Mouse (Mus musculus) small intestine, adult 2 months (tissue): Measurements from ENCODE around the gene Fancc. TPM values are rescaled to one million over a fixed set of nuclear protein-coding genes. Genes with fewer than 3 reads are reported as not detected.
"Not testable (repeated sequence)": the region's sequence is repeated elsewhere in the genome, so short reads cannot be mapped to it uniquely, and the experiment has no call there.

ENCODE experiments used
- H3K27ac ChIP-seq: fragments of 200-500 bp; 2 replicates; pipeline ENCODE4 v1.5.1; 2012; ENCODE audit warnings: low read depth, low read length, control low read depth, inconsistent platforms; ENCODE audit not compliant: insufficient read depth
- H3K27me3 ChIP-seq: fragments of 200-500 bp; 2 replicates; pipeline ENCODE4 v1.6.1; 2012; ENCODE audit warnings: mild to moderate bottlenecking, moderate library complexity, low read length, inconsistent platforms; ENCODE audit not compliant: control insufficient read depth, insufficient read depth
- H3K36me3 ChIP-seq: fragments of 200-500 bp; 2 replicates; pipeline ENCODE4 v1.6.1; 2012; ENCODE audit warnings: mild to moderate bottlenecking, low read length, control low read depth, inconsistent platforms; ENCODE audit not compliant: control insufficient read depth, insufficient read depth
- H3K4me1 ChIP-seq: fragments of 200-500 bp; 2 replicates; pipeline ENCODE4 v1.6.1; 2012; ENCODE audit warnings: low read length, inconsistent platforms, mixed read lengths; ENCODE audit not compliant: control insufficient read depth, insufficient read depth, insufficient read length
- H3K4me3 ChIP-seq: fragments of 200-500 bp; 2 replicates; pipeline ENCODE4 v1.5.1; 2012; ENCODE audit warnings: low read depth, mild to moderate bottlenecking, control low read depth, inconsistent platforms, low read length, moderate library complexity
- CTCF ChIP-seq: fragments of 200-500 bp; IDR thresholded peaks from 2 replicates; pipeline ENCODE4 v1.5.1; 2012; ENCODE audit warnings: low read depth, mild to moderate bottlenecking, control low read depth, inconsistent platforms, low read length, moderate library complexity, mixed read lengths; ENCODE audit not compliant: insufficient replicate concordance, insufficient read length; ENCODE audit errors: extremely low read depth
- POLR2A ChIP-seq: fragments of 200-500 bp; IDR thresholded peaks from 2 replicates; pipeline ENCODE4 v1.6.1; 2012; ENCODE audit warnings: low read depth, mild to moderate bottlenecking, control low read depth, inconsistent platforms, low read length, moderate library complexity
- WGBS: fragments of 180-500 bp; shearing (Covaris S2); methylation state at CpG from one replicate; pipeline ENCODE4 v1.1.7; 2018; 5-methylcytosine and 5-hydroxymethylcytosine counted together
- polyA plus RNA-seq: library from polyadenylated mRNA; depleted of rRNA; stranded (reverse); fragments of >200 nt; gene quantifications from 2 replicates; pipeline ENCODE4 v1.2.3, GENCODE M21; 2012

Fancc gene
- polyA plus RNA-seq, 1 experiment = 3.9 TPM

- TF ChIP-seq POLR2A (no peak), CTCF (no peak)
- WGBS = 55% methylated on average over 9 of the region's 9 CpGs
- Histone ChIP-seq H3K27ac (0 out of 2 replicates have a peak overlapping the region, but pooled peaks have one; percentile 9), H3K4me1 (peaks cover 15% of the 10 kb centered on the region; the same call in 1 of the 2 replicates), H3K4me3 (no peak overlapping the region), H3K36me3 (no peaks in the 10 kb centered on the region), H3K27me3 (no peaks in the 10 kb centered on the region)
Observed at GRCm38 (mm10) chr13:63323286-63324075, 173.6 kb downstream of the Fancc start.

DNA sequence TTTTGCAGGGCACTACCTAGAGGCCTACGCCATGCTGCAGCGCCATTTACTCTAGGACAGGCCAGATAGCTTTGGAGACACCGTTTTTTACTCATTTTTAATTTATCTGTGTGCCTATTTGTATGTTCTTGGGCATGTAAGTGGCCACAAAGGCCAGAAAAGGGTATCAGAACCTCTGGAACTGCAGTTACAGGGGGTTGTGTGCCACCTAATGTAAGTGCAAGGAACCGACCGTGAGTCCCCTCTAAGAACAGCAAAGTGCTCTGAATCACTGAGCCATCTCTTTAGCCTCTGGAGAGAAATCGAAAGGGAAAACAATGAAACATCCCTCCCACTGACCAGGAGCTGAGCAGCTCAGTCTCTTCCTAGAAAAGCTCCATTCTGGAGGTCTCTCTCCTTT lies 174.3 kb downstream of the Fancc start:
- no peak overlapping the region for H3K4me3 ChIP-seq
- no peaks in the 10 kb centered on the region for H3K27me3 ChIP-seq
- H3K27ac ChIP-seq = 0 out of 2 replicates have a peak overlapping the region, but pooled peaks have one; percentile 9
- TF ChIP-seq POLR2A = no peak
- no peak for TF ChIP-seq CTCF
- H3K4me1 ChIP-seq = peaks cover 15% of the 10 kb centered on the region; the same call in 1 of the 2 replicates
- 92% methylated on average over 6 of the region's 6 CpGs for WGBS
- no peaks in the 10 kb centered on the region for H3K36me3 ChIP-seq

- TF ChIP-seq POLR2A = no peak
- no peak for TF ChIP-seq CTCF
- peaks cover 15% of the 10 kb centered on the region; the same call in 1 of the 2 replicates for H3K4me1 ChIP-seq
- no peaks in the 10 kb centered on the region; the same call in 1 of the 2 replicates for H3K36me3 ChIP-seq
- WGBS = 86% methylated on average over 5 of the region's 5 CpGs
- no peak overlapping the region for H3K27ac ChIP-seq
- no peak overlapping the region for H3K4me3 ChIP-seq
- H3K27me3 ChIP-seq = no peaks in the 10 kb centered on the region
Observed at GRCm38 (mm10) chr13:63321689-63322088, 175.4 kb downstream of the Fancc start.

DNA sequence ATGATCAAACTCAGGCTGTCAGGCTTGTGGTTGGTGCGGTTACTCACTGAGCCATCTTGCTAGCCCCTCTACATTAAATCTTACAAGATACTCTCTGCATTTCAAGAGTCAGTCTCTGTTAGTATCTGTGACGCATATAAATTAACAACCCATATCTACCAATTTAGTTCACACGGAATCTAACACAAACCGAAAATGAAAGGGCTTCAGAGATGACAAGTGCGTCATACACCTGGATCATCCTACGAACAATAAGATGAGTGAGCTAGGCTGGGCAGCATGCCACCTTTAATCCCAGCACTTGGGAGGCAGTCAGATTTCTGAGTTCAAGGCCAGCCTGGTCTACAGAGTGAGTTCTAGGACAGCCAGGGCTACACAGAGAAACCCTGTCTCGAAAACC lies 177.3 kb downstream of the Fancc start:
- Histone ChIP-seq H3K27ac (no peak overlapping the region), H3K4me1 (peaks cover 8% of the 10 kb centered on the region; the same call in 1 of the 2 replicates), H3K4me3 (no peak overlapping the region), H3K27me3 (no peaks in the 10 kb centered on the region), H3K36me3 (no peaks in the 10 kb centered on the region; the same call in 1 of the 2 replicates)
- WGBS = 82% methylated on average over 7 of the region's 7 CpGs
- TF ChIP-seq POLR2A (no peak), CTCF (no peak)

GRCm38 (mm10) chr13:63317681-63318104 lies 179.4 kb downstream of the Fancc start:
- WGBS = 69% methylated on average over 7 of the region's 7 CpGs
- H3K27me3 ChIP-seq = no peaks in the 10 kb centered on the region
- TF ChIP-seq CTCF = no peak
- no peak for TF ChIP-seq POLR2A
- no peak overlapping the region for H3K4me3 ChIP-seq
- peaks cover 9% of the 10 kb centered on the region for H3K4me1 ChIP-seq
- H3K36me3 ChIP-seq = no peaks in the 10 kb centered on the region; the same call in 1 of the 2 replicates
- H3K27ac ChIP-seq = no peak overlapping the region

GRCm38 (mm10) chr13:63316407-63316806 lies 180.7 kb downstream of the Fancc start:
- TF ChIP-seq CTCF (no peak), POLR2A (no peak)
- H3K36me3 ChIP-seq = no peaks in the 10 kb centered on the region; the same call in 1 of the 2 replicates
- H3K4me1 ChIP-seq = peaks cover 9% of the 10 kb centered on the region
- WGBS = 94% methylated on average over 5 of the region's 5 CpGs
- H3K4me3 ChIP-seq = no peak overlapping the region
- H3K27me3 ChIP-seq = no peaks in the 10 kb centered on the region
- H3K27ac ChIP-seq = no peak overlapping the region

GRCm38 (mm10) chr13:63315777-63316176 lies 181.3 kb downstream of the Fancc start:
- H3K4me3 ChIP-seq = no peak overlapping the region
- no peak for TF ChIP-seq POLR2A
- no peak for TF ChIP-seq CTCF
- H3K4me1 ChIP-seq = peaks cover 9% of the 10 kb centered on the region
- 76% methylated on average over 6 of the region's 6 CpGs for WGBS
- H3K36me3 ChIP-seq = no peaks in the 10 kb centered on the region; the same call in 1 of the 2 replicates
- no peaks in the 10 kb centered on the region for H3K27me3 ChIP-seq
- H3K27ac ChIP-seq = no peak overlapping the region

GRCm38 (mm10) chr13:63315111-63315510 lies 182.0 kb downstream of the Fancc start:
- 92% methylated on average over 4 of the region's 4 CpGs for WGBS
- not testable (repeated sequence) for H3K4me1 ChIP-seq

More at GRCm38 (mm10) chr13:63315111-63315510, 182.0 kb downstream of the Fancc start:
- not testable (repeated sequence) for H3K27me3 ChIP-seq, H3K4me3 ChIP-seq, H3K27ac ChIP-seq, H3K36me3 ChIP-seq
